ENCODE assay signal across 21 mouse cellular contexts in genomic region chr15:8792106-8792505, GRCm38 (mm10).
A peak's percentile ranks its signal among the peaks of the same experiment; 100 is the strongest.
DNase-seq lines count a peak whose midpoint lies in the region; ATAC-seq lines count a peak whose summit lies in the region.
"Had no signal": no experiment of that assay in that cellular context is flagged by ENCODE, and none has a peak within 500 bp of the region (broad histone marks: within the 10 kb centered on the region; RNA-seq: fewer than 3 reads in every experiment).

No protein-coding gene starts in this region.

- no peak overlapping the region for H3K27ac ChIP-seq in forebrain, embryonic 14.5 days (ENCODE audit: low read depth, low read length)
- H3K27ac ChIP-seq in forebrain, embryonic 12.5 days = no peak overlapping the region
- H3K27ac ChIP-seq in forebrain, embryonic 16.5 days (ENCODE audit: low read length) = no peak overlapping the region
- H3K27ac ChIP-seq: kidney, postnatal 0 days; left cerebral cortex, adult 2 months; liver, embryonic 14.5 days; lung, embryonic 15.5 days; neural tube, embryonic 12.5 days had no signal

- H3K27me3 ChIP-seq in forebrain, embryonic 14.5 days (replicated peaks; ENCODE audit: control insufficient read depth, insufficient read depth, low read length) = no peaks in the 10 kb centered on the region
- no peaks in the 10 kb centered on the region for H3K27me3 ChIP-seq in forebrain, embryonic 12.5 days
- H3K27me3 ChIP-seq in forebrain, embryonic 16.5 days (replicated peaks; ENCODE audit: control insufficient read depth, insufficient read depth, low read length) = no peaks in the 10 kb centered on the region
- H3K27me3 ChIP-seq: heart, embryonic 12.5 days; lung, embryonic 15.5 days; neural tube, embryonic 12.5 days had no signal

- WGBS in forebrain, embryonic 14.5 days = 61% methylated on average over 2 of the region's 2 CpGs
- WGBS in forebrain, embryonic 12.5 days = 79% methylated on average over 2 of the region's 2 CpGs
- 53% methylated on average over 2 of the region's 2 CpGs for WGBS in forebrain, embryonic 16.5 days

- intact Hi-C loops in left cerebral cortex, postnatal 4 days (cut with DNase I) = no loop called here
- intact Hi-C loops in left cerebral cortex, postnatal 14 days (cut with DNase I) = no loop called here

- H3K4me1 ChIP-seq in forebrain, embryonic 14.5 days (ENCODE audit: control insufficient read depth, insufficient read depth, low read length) = no peaks in the 10 kb centered on the region
- no peaks in the 10 kb centered on the region for H3K4me1 ChIP-seq in forebrain, embryonic 12.5 days
- peaks cover 9% of the 10 kb centered on the region for H3K4me1 ChIP-seq in forebrain, embryonic 16.5 days (replicated peaks; ENCODE audit: control insufficient read depth, insufficient read depth, low read length)
- H3K4me1 ChIP-seq: heart, embryonic 12.5 days; lung, embryonic 15.5 days; neural tube, embryonic 12.5 days had no signal

- peak; percentile 74 for DNase-seq in forebrain, embryonic 14.5 days (ENCODE audit: low spot score)
- DNase-seq in left cerebral cortex, postnatal 4 days = peak; percentile 50
- DNase-seq in left cerebral cortex, postnatal 14 days (ENCODE audit: low spot score in 2 of 2) = no peak
- peak; percentile 76 for DNase-seq in cerebellum, adult 8-10 months
- no peak for DNase-seq in frontal cortex, postnatal 36 days (ENCODE audit: low spot score in 2 of 2)
- DNase-seq in yolk sac, embryonic 10.5 days (ENCODE audit: low spot score) = no peak
- DNase-seq: adrenal gland, postnatal 25 days; heart, postnatal 4 days; lung, postnatal 4 days; thymus, postnatal 14 days had no signal

- no peak overlapping the region for H3K9ac ChIP-seq in forebrain, embryonic 14.5 days (ENCODE audit: low read length)
- H3K9ac ChIP-seq in forebrain, embryonic 12.5 days = no peak overlapping the region
- no peak overlapping the region for H3K9ac ChIP-seq in forebrain, embryonic 16.5 days (replicated peaks; ENCODE audit: low read depth, low read length)
- H3K9ac ChIP-seq: heart, embryonic 12.5 days; liver, embryonic 14.5 days; lung, embryonic 15.5 days; neural tube, embryonic 12.5 days had no signal

- H3K36me3 ChIP-seq in forebrain, embryonic 14.5 days (ENCODE audit: control insufficient read depth, insufficient read depth, low read length) = no peaks in the 10 kb centered on the region
- H3K36me3 ChIP-seq in forebrain, embryonic 12.5 days (replicated peaks) = no peaks in the 10 kb centered on the region
- H3K36me3 ChIP-seq in forebrain, embryonic 16.5 days (ENCODE audit: control insufficient read depth, insufficient read depth) = no peaks in the 10 kb centered on the region
- H3K36me3 ChIP-seq: G1E; heart, embryonic 12.5 days; lung, embryonic 15.5 days; neural tube, embryonic 12.5 days had no signal

- H3K4me2 ChIP-seq in forebrain, embryonic 14.5 days (ENCODE audit: low read length) = no peak overlapping the region
- H3K4me2 ChIP-seq in forebrain, embryonic 12.5 days = no peak overlapping the region
- H3K4me2 ChIP-seq in forebrain, embryonic 16.5 days (ENCODE audit: low read length) = no peak overlapping the region
- H3K4me2 ChIP-seq: heart, embryonic 12.5 days; lung, embryonic 15.5 days; neural tube, embryonic 12.5 days had no signal

- no peaks in the 10 kb centered on the region for H3K9me3 ChIP-seq in forebrain, embryonic 14.5 days (replicated peaks; ENCODE audit: control insufficient read depth, low read length)
- no peaks in the 10 kb centered on the region for H3K9me3 ChIP-seq in forebrain, embryonic 12.5 days
- 0 out of 2 replicates have a peak, but pooled peaks cover 2% of the 10 kb centered on the region for H3K9me3 ChIP-seq in forebrain, embryonic 16.5 days (ENCODE audit: control insufficient read depth, low read length)
- H3K9me3 ChIP-seq: G1E; heart, embryonic 12.5 days; lung, embryonic 15.5 days; neural tube, embryonic 12.5 days had no signal

- ATAC-seq in forebrain, embryonic 14.5 days = peak; percentile 80; the same call in 1 of the 2 replicates
- no peak for ATAC-seq in forebrain, embryonic 12.5 days (ENCODE audit: low FRiP score)
- peak; percentile 76 for ATAC-seq in forebrain, embryonic 16.5 days
- ATAC-seq: hindbrain, embryonic 16.5 days; intestine, postnatal 0 days had no signal

- no peak overlapping the region for H3K4me3 ChIP-seq in forebrain, embryonic 14.5 days (ENCODE audit: low read depth, low read length)
- H3K4me3 ChIP-seq in forebrain, embryonic 12.5 days (replicated peaks) = no peak overlapping the region
- H3K4me3 ChIP-seq in forebrain, embryonic 16.5 days (replicated peaks; ENCODE audit: low read length) = no peak overlapping the region
- H3K4me3 ChIP-seq: heart, embryonic 12.5 days; left cerebral cortex, adult 2 months; lung, embryonic 15.5 days; neural tube, embryonic 12.5 days had no signal

Comparison
In these comparisons a context has a peak if more than half of its experiments do, and no peak if none do; other contexts are left out.
1. DNase-seq: peak in forebrain, embryonic 14.5 days (single experiment), left cerebral cortex, postnatal 4 days (single experiment) and cerebellum, adult 8-10 months (single experiment); none in left cerebral cortex, postnatal 14 days (0 of 2), frontal cortex, postnatal 36 days (0 of 2) and yolk sac, embryonic 10.5 days (single experiment).